Mouse (Mus musculus): ENCODE results near the gene Sp1.
A peak's percentile ranks its signal among the peaks of the same experiment; 100 is the strongest.

The Sp1 gene

GRCm38 (mm10) chr15:102399229-102400221 is 6.4 kb upstream of the Sp1 start:
- DNase-seq (ENCODE audit: low spot score in 2 of 2) = peak in 1 of 2 experiments; percentile 42

GRCm38 (mm10) chr15:102400476-102401045 is 5.4 kb upstream of the Sp1 start:
- DNase-seq (ENCODE audit: low spot score in 2 of 2) = no peak

- no peak for DNase-seq (ENCODE audit: low spot score in 2 of 2)
Observed at GRCm38 (mm10) chr15:102401278-102401677, 4.7 kb upstream of the Sp1 start.

DNA sequence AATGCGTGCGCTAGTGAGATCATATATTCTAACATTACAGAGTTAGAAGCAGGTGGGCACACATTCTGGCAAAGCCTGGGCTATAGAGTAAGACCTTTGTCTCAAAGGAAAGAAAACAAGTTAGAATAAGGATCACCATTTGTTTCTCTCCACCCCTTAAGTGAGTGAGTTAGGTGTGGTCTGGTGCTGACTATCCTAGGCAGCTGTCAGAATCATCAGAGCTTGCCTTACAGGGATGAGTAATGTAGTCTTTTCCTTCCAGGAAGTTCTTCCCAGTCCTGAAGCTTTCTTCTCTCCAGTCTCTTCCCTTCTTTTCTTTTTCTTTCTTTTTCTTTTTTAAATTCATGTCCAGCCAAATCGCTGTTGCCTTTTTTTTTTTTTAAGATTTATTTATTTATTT is 3.7 kb upstream of the Sp1 start:
- no peak for DNase-seq (ENCODE audit: low spot score in 2 of 2)

DNA sequence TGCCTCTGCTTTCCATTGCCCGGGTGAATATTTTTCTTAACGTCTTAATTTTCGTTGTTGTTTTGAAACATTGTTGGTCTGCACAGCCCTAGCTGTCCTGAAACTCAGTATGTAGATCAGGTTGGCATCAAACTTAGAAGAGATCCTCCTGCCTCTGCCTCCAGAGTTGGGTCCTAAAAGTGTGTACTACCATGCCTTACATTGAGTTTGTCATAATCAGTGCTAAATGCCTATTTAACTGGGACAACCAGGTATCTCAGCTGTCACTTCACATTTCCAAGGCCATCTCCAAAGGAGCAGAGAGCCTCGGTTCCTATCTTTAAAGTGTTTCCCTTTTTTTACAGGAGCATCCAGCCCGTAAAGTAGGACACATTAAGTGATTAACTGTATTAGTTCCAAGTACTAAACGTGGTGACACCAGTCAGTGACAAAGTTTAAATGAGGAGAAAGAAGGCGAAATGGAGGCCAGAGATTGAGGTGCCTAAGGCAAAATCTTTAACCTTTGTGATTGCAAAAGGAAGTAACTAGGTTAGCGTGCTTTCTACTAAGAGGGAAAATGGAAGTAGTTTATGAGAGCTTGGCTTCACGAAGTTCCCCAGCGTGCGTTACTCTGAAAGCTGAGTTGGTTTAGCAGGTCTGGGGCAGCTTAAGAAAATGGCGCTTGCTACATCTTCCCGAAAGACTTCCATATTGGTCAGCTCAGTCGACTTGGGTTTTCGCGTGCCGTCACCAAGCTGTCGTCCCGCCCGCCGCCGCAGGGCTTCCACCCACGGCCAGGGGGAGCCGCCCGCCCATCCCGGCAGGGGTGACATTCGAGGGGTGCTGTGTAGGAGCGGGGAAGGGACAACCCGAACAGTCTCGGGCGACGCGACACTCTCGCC is 1.1 kb upstream of the Sp1 start:
- no peak for DNase-seq (ENCODE audit: low spot score in 2 of 2)

GRCm38 (mm10) chr15:102406196-102406911 is 411 bp downstream of the Sp1 start:
- peak; percentile 25 to 44 for DNase-seq (ENCODE audit: low spot score in 2 of 2)

DNA sequence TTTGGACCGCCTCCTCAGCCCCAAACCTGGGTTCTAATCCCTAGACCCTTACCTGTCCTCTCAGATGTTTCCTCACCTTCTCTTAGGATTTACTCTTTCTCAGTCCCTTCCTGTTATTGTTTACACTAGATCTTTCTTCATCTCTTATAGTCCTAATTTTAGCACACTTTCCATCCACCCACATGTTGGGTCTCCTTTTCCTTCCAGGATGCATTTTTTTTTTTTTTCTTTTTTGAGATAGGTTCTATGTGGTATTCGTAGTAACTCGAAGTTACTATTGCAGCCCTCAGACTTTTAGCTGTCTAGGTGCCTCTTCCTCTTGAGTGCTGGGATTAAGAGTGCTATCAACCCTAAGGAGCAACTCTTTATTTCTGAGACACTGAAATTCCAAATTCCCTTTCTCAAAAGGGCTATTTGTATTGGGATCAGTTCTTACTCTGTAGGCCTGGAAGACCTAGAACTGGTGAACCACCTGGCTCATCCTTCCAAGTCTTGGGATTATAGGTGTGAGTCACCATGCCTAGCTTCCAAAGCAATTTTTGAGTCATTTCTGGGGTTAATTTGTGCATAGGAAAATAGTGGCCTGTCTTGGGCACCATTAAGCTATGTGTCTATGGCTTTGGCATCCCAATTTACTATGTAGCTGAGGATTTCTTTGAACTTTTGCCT is 1.1 kb downstream of the Sp1 start:
- no peak for DNase-seq (ENCODE audit: low spot score in 2 of 2)

GRCm38 (mm10) chr15:102407681-102408557 is 2.0 kb downstream of the Sp1 start:
- no peak for DNase-seq (ENCODE audit: low spot score in 2 of 2)

- no peak for DNase-seq (ENCODE audit: low spot score in 2 of 2)
Observed at GRCm38 (mm10) chr15:102408558-102409130, 2.7 kb downstream of the Sp1 start.

DNA sequence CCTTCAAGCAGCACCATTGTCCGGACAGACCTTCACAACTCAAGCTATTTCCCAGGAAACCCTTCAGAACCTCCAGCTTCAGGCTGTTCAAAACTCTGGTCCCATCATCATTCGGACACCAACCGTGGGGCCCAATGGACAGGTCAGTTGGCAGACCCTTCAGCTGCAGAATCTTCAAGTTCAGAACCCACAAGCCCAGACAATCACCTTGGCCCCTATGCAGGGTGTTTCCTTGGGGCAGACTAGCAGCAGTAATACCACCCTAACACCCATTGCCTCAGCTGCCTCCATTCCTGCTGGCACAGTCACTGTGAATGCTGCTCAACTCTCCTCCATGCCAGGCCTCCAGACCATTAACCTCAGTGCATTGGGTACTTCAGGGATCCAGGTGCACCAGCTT is 3.3 kb downstream of the Sp1 start:
- no peak for DNase-seq (ENCODE audit: low spot score in 2 of 2)

- no peak for DNase-seq (ENCODE audit: low spot score in 2 of 2)
Observed at GRCm38 (mm10) chr15:102411077-102411476, 5.1 kb downstream of the Sp1 start.

GRCm38 (mm10) chr15:102413687-102414086 is 7.7 kb downstream of the Sp1 start:
- DNase-seq (ENCODE audit: low spot score in 2 of 2) = no peak

DNA sequence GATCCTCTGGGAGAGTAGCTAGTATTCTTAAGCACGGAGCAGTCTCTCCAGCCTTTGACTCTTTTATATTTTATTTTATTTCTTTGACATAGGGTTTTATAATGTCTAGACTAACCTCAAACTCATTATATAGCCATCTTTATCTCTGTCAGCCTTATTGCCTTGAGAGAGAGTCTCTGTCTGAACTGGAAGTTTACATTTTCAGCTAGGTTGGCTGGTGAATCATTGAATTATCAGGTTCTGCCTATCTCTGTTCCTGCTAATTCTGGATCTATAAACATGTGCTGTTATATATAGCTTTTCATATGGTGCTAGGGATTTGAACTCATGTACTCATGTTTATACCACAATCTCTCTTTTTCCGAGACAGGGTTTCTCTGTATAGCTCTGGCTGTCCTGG is 11.6 kb downstream of the Sp1 start:
- DNase-seq (ENCODE audit: low spot score in 2 of 2) = no peak

DNA sequence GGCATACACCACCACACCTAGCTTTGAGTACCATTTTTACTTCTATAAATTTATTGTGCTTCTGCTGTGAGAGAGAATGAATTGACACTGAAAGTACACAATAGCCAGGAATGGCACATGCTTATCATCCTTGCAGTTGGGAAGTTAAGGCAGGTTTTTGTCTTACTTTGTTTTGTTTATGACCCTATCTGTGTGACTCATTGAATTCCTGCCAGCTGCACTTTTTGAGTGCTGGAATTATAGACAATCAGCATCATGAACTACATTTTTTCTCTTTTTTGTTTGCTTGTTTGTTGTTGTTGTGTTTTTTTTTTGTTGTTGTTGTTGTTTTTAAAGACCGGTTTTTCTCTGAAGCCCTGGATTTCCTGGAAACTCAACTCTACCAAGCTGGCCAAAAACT is 15.0 kb downstream of the Sp1 start:
- no peak for DNase-seq (ENCODE audit: low spot score in 2 of 2)

DNA sequence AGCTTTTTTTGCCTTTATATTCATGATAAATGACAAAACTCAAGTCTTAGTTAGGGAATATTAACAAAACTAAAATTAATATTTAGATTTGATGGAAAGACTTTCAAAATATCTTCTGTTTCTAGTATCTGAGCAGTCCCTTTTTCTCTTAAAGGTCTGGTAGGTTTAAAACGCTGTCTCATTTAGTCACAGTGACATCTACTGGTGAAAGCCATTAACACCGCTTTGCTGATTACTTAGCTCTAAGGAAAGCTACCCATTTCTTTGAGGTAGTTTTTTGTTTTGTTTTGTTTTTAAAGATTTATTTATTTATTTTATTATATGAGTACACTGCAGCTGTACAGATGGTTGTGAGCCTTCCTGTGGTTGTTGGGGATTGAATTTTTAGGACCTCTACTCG is 15.5 kb downstream of the Sp1 start:
- no peak for DNase-seq (ENCODE audit: low spot score in 2 of 2)

DNA sequence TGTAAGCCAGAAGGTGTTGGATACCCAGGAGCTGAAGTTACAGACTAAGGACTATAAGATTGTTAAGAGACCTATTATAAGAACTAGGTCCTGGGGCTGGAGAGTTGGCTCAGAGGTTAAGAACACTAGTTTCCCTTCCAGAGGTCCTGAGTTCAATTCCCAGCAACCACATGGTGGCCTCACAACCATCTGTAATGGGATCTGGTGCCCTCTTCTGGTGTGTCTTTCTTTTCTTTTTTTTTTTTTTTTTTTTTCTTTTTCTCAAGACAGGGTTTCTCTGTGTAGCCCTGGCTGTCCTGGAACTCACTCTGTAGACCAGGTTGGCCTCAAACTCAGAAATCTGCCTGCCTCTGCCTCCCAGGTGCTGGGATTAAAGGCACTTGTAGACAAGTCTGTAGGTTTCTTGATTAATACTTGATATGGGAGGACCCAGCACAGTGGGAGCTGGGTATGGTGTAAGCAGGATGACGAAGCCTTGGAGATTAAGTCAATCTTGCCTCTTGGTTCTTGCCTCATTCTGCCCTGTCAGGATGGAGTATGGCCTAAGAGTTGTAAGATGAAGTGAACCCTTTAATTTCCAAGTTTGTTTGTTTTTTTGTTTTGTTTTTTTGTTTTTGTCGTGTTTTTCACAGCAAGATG is 17.8 kb downstream of the Sp1 start:
- no peak for DNase-seq (ENCODE audit: low spot score in 2 of 2)

- DNase-seq (ENCODE audit: low spot score in 2 of 2) = no peak
Observed at GRCm38 (mm10) chr15:102424657-102425056, 18.7 kb downstream of the Sp1 start.

GRCm38 (mm10) chr15:102426963-102427362 is 21.0 kb downstream of the Sp1 start:
- DNase-seq (ENCODE audit: low spot score in 2 of 2) = no peak

DNA sequence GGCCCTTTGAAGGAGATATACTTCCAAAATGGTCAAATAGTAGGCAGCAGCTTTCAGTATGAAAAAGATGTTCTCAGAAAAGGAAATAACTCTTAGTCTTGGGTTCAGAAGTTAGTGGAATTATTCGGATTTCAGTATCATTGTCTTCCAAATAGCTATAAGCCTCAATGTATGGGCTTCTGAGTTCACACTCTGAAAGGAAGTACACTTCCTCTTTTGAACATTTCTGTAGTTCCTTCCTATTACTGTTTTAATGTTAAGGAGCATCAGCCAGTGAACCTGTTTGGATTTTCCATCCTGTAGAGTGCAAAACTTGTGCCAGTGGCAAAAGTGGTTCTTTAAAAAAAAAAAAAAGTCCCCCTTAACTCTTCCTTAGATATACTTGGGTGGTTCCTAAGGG is 26.1 kb downstream of the Sp1 start:
- no peak for DNase-seq (ENCODE audit: low spot score in 2 of 2)

All from frontal cortex, postnatal 25 days (tissue).